Comparison of ENCODE assay signal across 15 mouse cellular contexts in the genomic region with DNA sequence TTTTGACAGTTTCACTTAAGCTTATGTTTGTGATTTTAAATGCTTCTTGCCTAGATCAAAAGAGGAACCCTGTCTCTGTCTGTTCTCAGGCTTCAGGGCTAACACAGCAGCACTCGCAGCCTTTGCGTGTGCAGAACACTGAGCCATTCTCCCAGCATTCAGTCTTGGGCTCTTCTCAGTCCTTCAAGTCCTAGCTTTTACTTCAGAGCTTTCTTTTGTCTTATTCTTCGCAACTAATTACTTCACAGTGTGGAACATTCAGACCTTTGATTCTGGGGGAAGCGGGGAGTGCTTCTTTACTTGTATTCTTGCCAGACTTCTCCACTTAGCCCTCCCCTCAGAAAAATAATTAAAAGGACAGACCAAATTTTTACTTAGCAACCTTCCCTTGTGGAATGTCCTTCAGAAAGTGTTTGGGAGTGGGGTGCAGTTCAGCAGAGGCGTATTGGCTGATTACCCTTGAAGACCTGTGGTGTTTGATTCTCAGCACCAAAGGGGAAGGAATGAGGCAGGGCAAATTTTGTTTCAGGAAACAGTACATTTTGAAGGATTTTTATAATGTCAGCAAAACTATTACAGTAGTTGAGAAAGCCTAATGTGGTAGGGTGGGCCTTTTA. TPM values are rescaled to one million over a fixed set of nuclear protein-coding genes. Genes with fewer than 3 reads are reported as not detected.
A peak's percentile ranks its signal among the peaks of the same experiment; 100 is the strongest.
DNase-seq lines count a peak whose midpoint lies in the region; ATAC-seq and TF ChIP-seq lines count a peak whose summit lies in the region.
"Had no signal": no experiment of that assay in that cellular context is flagged by ENCODE, and none has a peak within 500 bp of the region (broad histone marks: within the 10 kb centered on the region; RNA-seq: fewer than 3 reads in every experiment).

No protein-coding gene starts in this region.

- H3K4me2 ChIP-seq in kidney, embryonic 14.5 days (replicated peaks; ENCODE audit: low read depth, low read length): no peak overlapping the region
- H3K4me2 ChIP-seq in neural tube, embryonic 13.5 days: no peak overlapping the region
- no peak overlapping the region for H3K4me2 ChIP-seq in hindbrain, postnatal 0 days (ENCODE audit: low read depth, low read length)
- H3K4me2 ChIP-seq: heart, embryonic 13.5 days; liver, embryonic 11.5 days had no signal

- no peak for ATAC-seq in kidney, embryonic 14.5 days (ENCODE audit: low FRiP score, low TSS enrichment)
- no peak for ATAC-seq in neural tube, embryonic 13.5 days (ENCODE audit: low read depth)
- peak; percentile 56; the same call in 1 of the 2 replicates for ATAC-seq in hindbrain, postnatal 0 days
- ATAC-seq: inflammation-experienced regulatory T-cells, adult 6 months had no signal

- 84% methylated on average over 5 of the region's 5 CpGs for WGBS in kidney, embryonic 14.5 days
- 16% methylated on average over 5 of the region's 5 CpGs for WGBS in neural tube, embryonic 13.5 days
- 20% methylated on average over 5 of the region's 5 CpGs for WGBS in forebrain, embryonic 10.5 days
- 22% methylated on average over 5 of the region's 5 CpGs for WGBS in hindbrain, postnatal 0 days

- peaks cover 3% of the 10 kb centered on the region for H3K36me3 ChIP-seq in kidney, embryonic 14.5 days (ENCODE audit: control insufficient read depth, insufficient read depth, low read length)
- H3K36me3 ChIP-seq in neural tube, embryonic 13.5 days: peaks cover 6% of the 10 kb centered on the region; the same call in 1 of the 2 replicates
- H3K36me3 ChIP-seq in forebrain, embryonic 10.5 days (replicated peaks): peaks cover 19% of the 10 kb centered on the region
- H3K36me3 ChIP-seq in hindbrain, postnatal 0 days (ENCODE audit: insufficient read depth, low read length): no peaks in the 10 kb centered on the region

- no peaks in the 10 kb centered on the region for H3K27me3 ChIP-seq in kidney, embryonic 14.5 days (ENCODE audit: control insufficient read depth, insufficient read depth, low read length)
- no peaks in the 10 kb centered on the region for H3K27me3 ChIP-seq in neural tube, embryonic 13.5 days
- H3K27me3 ChIP-seq in forebrain, embryonic 10.5 days (ENCODE audit: poor library complexity, severe bottlenecking): no peaks in the 10 kb centered on the region
- no peaks in the 10 kb centered on the region for H3K27me3 ChIP-seq in hindbrain, postnatal 0 days (ENCODE audit: insufficient read depth, low read length)
- H3K27me3 ChIP-seq: CH12.LX; heart, embryonic 13.5 days had no signal

- H3K9ac ChIP-seq in kidney, embryonic 14.5 days (ENCODE audit: low read depth, low read length): no peak overlapping the region
- no peak overlapping the region for H3K9ac ChIP-seq in neural tube, embryonic 13.5 days
- H3K9ac ChIP-seq in hindbrain, postnatal 0 days (replicated peaks; ENCODE audit: low read length): no peak overlapping the region
- H3K9ac ChIP-seq: heart, embryonic 13.5 days had no signal

- H3K9me3 ChIP-seq in kidney, embryonic 14.5 days (ENCODE audit: control insufficient read depth, low read length): no peaks in the 10 kb centered on the region
- H3K9me3 ChIP-seq in neural tube, embryonic 13.5 days: no peaks in the 10 kb centered on the region
- H3K9me3 ChIP-seq in forebrain, embryonic 10.5 days: no peaks in the 10 kb centered on the region
- H3K9me3 ChIP-seq in hindbrain, postnatal 0 days (ENCODE audit: low read length): no peaks in the 10 kb centered on the region
- H3K9me3 ChIP-seq: heart, embryonic 13.5 days had no signal

- H3K4me1 ChIP-seq in kidney, embryonic 14.5 days (ENCODE audit: control insufficient read depth, insufficient read depth, low read length): no peaks in the 10 kb centered on the region
- peaks cover 29% of the 10 kb centered on the region for H3K4me1 ChIP-seq in neural tube, embryonic 13.5 days (replicated peaks)
- H3K4me1 ChIP-seq in forebrain, embryonic 10.5 days: peaks cover 66% of the 10 kb centered on the region
- H3K4me1 ChIP-seq in hindbrain, postnatal 0 days (ENCODE audit: insufficient read depth, low read length): no peaks in the 10 kb centered on the region

- peak; percentile 32 for DNase-seq in kidney, adult 9 months
- DNase-seq in neural tube, embryonic 10.5 days (ENCODE audit: extremely low spot score, low spot score): no peak
- DNase-seq in forebrain, embryonic 10.5 days (ENCODE audit: extremely low spot score, low spot score): peak; percentile 27
- peak; percentile 28 for DNase-seq in hindbrain, postnatal 0 days (ENCODE audit: low spot score)
- DNase-seq in cerebellum, postnatal 36 days: no peak
- no peak for DNase-seq in lung, postnatal 10 days
- DNase-seq: adrenal gland, postnatal 10 days; gastrocnemius, postnatal 25 days; lung, postnatal 36 days had no signal

- no peak overlapping the region for H3K4me3 ChIP-seq in kidney, embryonic 14.5 days (ENCODE audit: low read length)
- H3K4me3 ChIP-seq in neural tube, embryonic 13.5 days: no peak overlapping the region
- H3K4me3 ChIP-seq in forebrain, embryonic 10.5 days: no peak overlapping the region
- H3K4me3 ChIP-seq in hindbrain, postnatal 0 days (ENCODE audit: low read length): no peak overlapping the region
- H3K4me3 ChIP-seq: heart, embryonic 13.5 days had no signal

- H3K27ac ChIP-seq in kidney, embryonic 14.5 days (ENCODE audit: low read depth, low read length): no peak overlapping the region
- H3K27ac ChIP-seq in neural tube, embryonic 13.5 days (replicated peaks): 0 out of 2 replicates have a peak overlapping the region, but pooled peaks have one; percentile 42
- peak overlapping the region; percentile 79 for H3K27ac ChIP-seq in forebrain, embryonic 10.5 days
- H3K27ac ChIP-seq in hindbrain, postnatal 0 days: peak overlapping the region; percentile 16; the same call in 1 of the 2 replicates
- H3K27ac ChIP-seq: heart, embryonic 13.5 days had no signal

- no peak for TF ChIP-seq CTCF in hindbrain, postnatal 0 days (IDR thresholded peaks at IDR 0.05; ENCODE audit: low read depth)

RNA-seq across cellular contexts. Expression of a gene that starts 18.0 kb away (rescaled TPM):
- 124 and 183 TPM in 2 replicates for polyA plus RNA-seq in kidney, embryonic 14.5 days (2014; fragmentation: Nextera tagmentation; extraction: Ambion mirVana)
- 208 and 221 TPM in 2 replicates for polyA plus RNA-seq in neural tube, embryonic 13.5 days (2015; fragmentation: Nextera tagmentation; extraction: Ambion mirVana)
- polyA plus RNA-seq in forebrain, embryonic 10.5 days (2016; fragmentation: Nextera tagmentation; extraction: Ambion mirVana): 182 and 186 TPM in 2 replicates
- total RNA-seq in hindbrain, postnatal 0 days (2014; rRNA removed): 272 and 279 TPM in 2 replicates
- polyA plus RNA-seq in hindbrain, postnatal 0 days (2015; fragmentation: Nextera tagmentation; extraction: Ambion mirVana): 165 and 166 TPM in 2 replicates

RNA-seq across cellular contexts. Expression of a gene that starts 45.5 kb away (rescaled TPM):
- 111 and 125 TPM in 2 replicates for polyA plus RNA-seq in kidney, embryonic 14.5 days (2014; fragmentation: Nextera tagmentation; extraction: Ambion mirVana)
- polyA plus RNA-seq in neural tube, embryonic 13.5 days (2015; fragmentation: Nextera tagmentation; extraction: Ambion mirVana): 77.5 and 77.8 TPM in 2 replicates
- 95.5 and 97.8 TPM in 2 replicates for polyA plus RNA-seq in forebrain, embryonic 10.5 days (2016; fragmentation: Nextera tagmentation; extraction: Ambion mirVana)
- total RNA-seq in hindbrain, postnatal 0 days (2014; rRNA removed): 95.0 and 109 TPM in 2 replicates
- 72.0 and 92.0 TPM in 2 replicates for polyA plus RNA-seq in hindbrain, postnatal 0 days (2015; fragmentation: Nextera tagmentation; extraction: Ambion mirVana)

Comparison
In these comparisons a context has a peak if more than half of its experiments do, and no peak if none do; other contexts are left out.
1. DNase-seq: peak in kidney, adult 9 months (single experiment), forebrain, embryonic 10.5 days (single experiment) and hindbrain, postnatal 0 days (single experiment); none in neural tube, embryonic 10.5 days (single experiment), cerebellum, postnatal 36 days (0 of 2) and lung, postnatal 10 days (single experiment).